Comparison of ENCODE assay signal across 8 mouse cellular contexts in the genomic region with DNA sequence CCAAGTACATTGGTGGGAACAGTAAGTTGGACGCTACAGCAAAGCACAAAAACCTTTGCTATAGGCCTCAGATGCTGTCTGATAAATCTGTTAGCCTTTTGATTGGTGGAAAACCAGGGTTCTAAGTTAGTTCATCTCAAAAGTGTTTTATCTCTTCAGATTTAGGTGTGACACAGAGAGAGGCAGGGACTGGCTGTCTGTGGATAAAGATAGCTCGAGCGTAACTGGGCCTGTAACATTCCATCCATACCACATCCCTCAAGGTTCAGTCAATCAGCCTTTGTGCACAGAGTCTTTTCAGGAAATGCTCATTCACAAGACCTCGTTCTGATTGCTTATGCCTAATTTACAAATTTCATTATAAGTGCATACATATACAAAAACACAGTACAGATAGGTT. TPM values are rescaled to one million over a fixed set of nuclear protein-coding genes. Genes with fewer than 3 reads are reported as not detected.
DNase-seq lines count a peak whose midpoint lies in the region; ATAC-seq and TF ChIP-seq lines count a peak whose summit lies in the region.

No protein-coding gene starts in this region.

- no peaks in the 10 kb centered on the region for H3K9me3 ChIP-seq in lung, embryonic 14.5 days (ENCODE audit: low read depth, low read length)
- no peaks in the 10 kb centered on the region for H3K9me3 ChIP-seq in hindbrain, postnatal 0 days (ENCODE audit: low read length)

- no peak overlapping the region for H3K9ac ChIP-seq in lung, embryonic 14.5 days
- H3K9ac ChIP-seq in hindbrain, postnatal 0 days (replicated peaks; ENCODE audit: low read length) = no peak overlapping the region

- no peaks in the 10 kb centered on the region for H3K27me3 ChIP-seq in lung, embryonic 14.5 days (ENCODE audit: insufficient read depth, low read length)
- no peaks in the 10 kb centered on the region for H3K27me3 ChIP-seq in hindbrain, postnatal 0 days (ENCODE audit: insufficient read depth, low read length)

- peak overlapping the region; percentile 37; the same call in 1 of the 2 replicates for H3K27ac ChIP-seq in lung, embryonic 14.5 days (ENCODE audit: low read depth)
- peak overlapping the region; percentile 80 for H3K27ac ChIP-seq in embryonic fibroblast, embryonic 13.5 days (ENCODE audit: insufficient read depth, low read length)
- no peak overlapping the region for H3K27ac ChIP-seq in hindbrain, postnatal 0 days

- TF ChIP-seq POLR2A in embryonic fibroblast, embryonic 13.5 days (IDR thresholded peaks at IDR 0.05; ENCODE audit: low read depth, low read length) = no peak

- peaks cover 10% of the 10 kb centered on the region; the same call in 1 of the 2 replicates for H3K4me1 ChIP-seq in lung, embryonic 14.5 days (ENCODE audit: insufficient read depth)
- peaks cover 8% of the 10 kb centered on the region for H3K4me1 ChIP-seq in embryonic fibroblast, embryonic 13.5 days (ENCODE audit: control insufficient read depth, insufficient read depth, low read length)
- H3K4me1 ChIP-seq in hindbrain, postnatal 0 days (ENCODE audit: insufficient read depth, low read length) = 0 out of 2 replicates have a peak, but pooled peaks cover 6% of the 10 kb centered on the region

- peaks cover 6% of the 10 kb centered on the region; the same call in 1 of the 2 replicates for H3K36me3 ChIP-seq in lung, embryonic 14.5 days (ENCODE audit: insufficient read depth)
- H3K36me3 ChIP-seq in hindbrain, postnatal 0 days (ENCODE audit: insufficient read depth, low read length) = no peaks in the 10 kb centered on the region

- no peak for TF ChIP-seq CTCF in lung, embryonic 14.5 days (IDR thresholded peaks at IDR 0.05; ENCODE audit: low read depth)
- TF ChIP-seq CTCF in embryonic fibroblast, embryonic 13.5 days (IDR thresholded peaks at IDR 0.05; ENCODE audit: borderline replicate concordance, insufficient read depth, low read length) = no peak
- no peak for TF ChIP-seq CTCF in hindbrain, postnatal 0 days (IDR thresholded peaks at IDR 0.05; ENCODE audit: low read depth)

- H3K4me2 ChIP-seq in lung, embryonic 14.5 days = peak overlapping the region; percentile 25; the same call in 1 of the 2 replicates
- peak overlapping the region; percentile 1; the same call in 1 of the 2 replicates for H3K4me2 ChIP-seq in hindbrain, postnatal 0 days (ENCODE audit: low read depth, low read length)

- ATAC-seq in lung, embryonic 14.5 days (ENCODE audit: insufficient read depth) = no peak
- ATAC-seq in hindbrain, postnatal 0 days = no peak
- ATAC-seq in inflammation-experienced regulatory T-cells, adult 6 months = no peak

- DNase-seq in lung, embryonic 14.5 days = peak; percentile 41
- no peak for DNase-seq in lung, postnatal 4 days
- DNase-seq in hindbrain, postnatal 0 days (ENCODE audit: low spot score) = no peak
- DNase-seq in naive thymus-derived CD4-positive, alpha-beta T cell, adult 2 months (ENCODE audit: low read depth) = peak; percentile 35
- DNase-seq in right cerebral cortex, postnatal 4 days = no peak
- DNase-seq in cerebellum, postnatal 4 days (ENCODE audit: low spot score in 2 of 2) = no peak

- no peak overlapping the region for H3K4me3 ChIP-seq in lung, embryonic 14.5 days (ENCODE audit: low read depth, low read length)
- H3K4me3 ChIP-seq in embryonic fibroblast, embryonic 13.5 days (ENCODE audit: insufficient read depth, low read length) = no peak overlapping the region; the same call in 1 of the 2 replicates
- H3K4me3 ChIP-seq in hindbrain, postnatal 0 days (ENCODE audit: low read length) = no peak overlapping the region

- WGBS in lung, embryonic 14.5 days = 19% methylated on average over 4 of the region's 4 CpGs
- WGBS in hindbrain, postnatal 0 days = 26% methylated on average over 4 of the region's 4 CpGs

RNA-seq across cellular contexts. Expression of a gene that starts 3.4 kb away (rescaled TPM):
- polyA plus RNA-seq in lung, embryonic 14.5 days (2014; fragmentation: Nextera tagmentation; extraction: Ambion mirVana) = 35.0 and 40.0 TPM in 2 replicates
- polyA plus RNA-seq in embryonic fibroblast, embryonic 13.5 days (2011; ENCODE audit: insufficient read length, low read depth, missing spikeins) = 54.5 and 62.5 TPM in 2 replicates
- 11.6 and 13.6 TPM in 2 replicates for total RNA-seq in hindbrain, postnatal 0 days (2014; rRNA removed)
- polyA plus RNA-seq in hindbrain, postnatal 0 days (2015; fragmentation: Nextera tagmentation; extraction: Ambion mirVana) = 43.0 and 47.4 TPM in 2 replicates
- polyA plus RNA-seq in inflammation-experienced regulatory T-cells, adult 6 months (2017; shearing (Covaris generic)) = 10 to 100 TPM; 76.4 to 84.3 (median 77.7) TPM

RNA-seq across cellular contexts. Expression of a gene that starts 43.1 kb away (rescaled TPM):
- 0.82 and 2.8 TPM in 2 replicates for polyA plus RNA-seq in lung, embryonic 14.5 days (2014; fragmentation: Nextera tagmentation; extraction: Ambion mirVana)
- 0.32 and 0.37 TPM in 2 replicates for polyA plus RNA-seq in embryonic fibroblast, embryonic 13.5 days (2011; ENCODE audit: insufficient read length, low read depth, missing spikeins)
- 0.16 TPM in 1 of 2 replicates, not detected in the other for total RNA-seq in hindbrain, postnatal 0 days (2014; rRNA removed)
- 0.19 and 0.26 TPM in 2 replicates for polyA plus RNA-seq in hindbrain, postnatal 0 days (2015; fragmentation: Nextera tagmentation; extraction: Ambion mirVana)
- polyA plus RNA-seq in inflammation-experienced regulatory T-cells, adult 6 months (2017; shearing (Covaris generic)) = not detected

Comparison
In these comparisons a context has a peak if more than half of its experiments do, and no peak if none do; other contexts are left out.
1. DNase-seq: peak in lung, embryonic 14.5 days (single experiment) and naive thymus-derived CD4-positive, alpha-beta T cell, adult 2 months (single experiment); none in lung, postnatal 4 days (0 of 2), hindbrain, postnatal 0 days (single experiment), right cerebral cortex, postnatal 4 days (single experiment) and cerebellum, postnatal 4 days (0 of 2).